Mouse (Mus musculus) megakaryocyte-erythroid progenitor cell, adult 5-6 weeks (primary cell): ENCODE results near the gene Hspb6. TPM values are rescaled to one million over a fixed set of nuclear protein-coding genes. Genes with fewer than 3 reads are reported as not detected.

Experiments
- ATAC-seq: replicated peaks from 2 replicates; pipeline ENCODE4 v1.8.0; 2016; ENCODE audit warnings: mild to moderate bottlenecking, inconsistent platforms; ENCODE audit not compliant: severe bottlenecking, poor library complexity, low FRiP score, low TSS enrichment
- total RNA-seq, 2 experiments: library from RNA; stranded (forward) in 1 of 2; stranded (reverse) in 1 of 2; fragments of 200-1000, 215-1000 nt in 1 of 2; fragments of >200 nt in 1 of 2; fragmentation: Nextera tagmentation in 1 of 2; gene quantifications; 2 replicates each; pipeline ENCODE4 v1.2.3; 2014 to 2017

Gene Hspb6
- total RNA-seq, 2 experiments from 2014 or later: 8.1 to 25.3 TPM

DNA sequence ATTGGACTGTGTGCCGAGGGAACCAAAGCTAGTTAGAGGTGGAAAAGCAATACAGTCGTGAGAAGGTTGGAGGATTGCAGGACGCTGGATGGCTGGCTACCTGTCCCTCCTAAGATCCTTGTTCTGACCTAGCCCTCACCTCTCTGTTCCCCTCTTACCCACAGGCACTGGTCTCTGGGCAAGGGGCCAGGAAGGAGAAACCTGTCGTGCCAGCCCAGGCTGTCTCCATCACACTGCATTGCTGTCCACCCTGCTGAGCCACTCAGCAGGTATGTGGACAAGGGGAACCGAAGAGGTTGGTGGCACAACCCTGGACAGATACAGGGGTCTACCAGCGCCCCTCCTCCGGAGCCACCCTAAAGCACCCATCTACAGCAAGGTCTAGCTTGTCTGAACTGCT lies 48.7 kb downstream of the Hspb6 start:
- no peak for ATAC-seq

DNA sequence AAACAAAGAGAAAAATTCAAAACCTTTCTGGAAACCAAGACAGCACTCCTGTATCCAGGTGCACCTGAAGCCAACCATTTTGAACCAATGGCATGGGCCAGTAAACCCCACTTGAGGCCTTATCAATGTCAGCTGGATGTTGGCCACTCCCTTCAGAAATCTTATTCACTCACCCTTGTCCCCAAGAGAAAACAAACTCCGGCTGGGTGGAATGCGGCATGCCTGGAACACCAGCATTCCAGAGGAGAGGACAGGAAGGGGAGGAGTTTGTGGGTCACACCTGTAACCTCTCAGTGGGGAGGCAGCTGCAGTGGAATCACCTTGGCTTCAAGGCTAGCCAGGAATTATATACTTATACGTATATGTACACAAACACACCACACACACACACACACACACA lies 50.6 kb downstream of the Hspb6 start:
- no peak for ATAC-seq

DNA sequence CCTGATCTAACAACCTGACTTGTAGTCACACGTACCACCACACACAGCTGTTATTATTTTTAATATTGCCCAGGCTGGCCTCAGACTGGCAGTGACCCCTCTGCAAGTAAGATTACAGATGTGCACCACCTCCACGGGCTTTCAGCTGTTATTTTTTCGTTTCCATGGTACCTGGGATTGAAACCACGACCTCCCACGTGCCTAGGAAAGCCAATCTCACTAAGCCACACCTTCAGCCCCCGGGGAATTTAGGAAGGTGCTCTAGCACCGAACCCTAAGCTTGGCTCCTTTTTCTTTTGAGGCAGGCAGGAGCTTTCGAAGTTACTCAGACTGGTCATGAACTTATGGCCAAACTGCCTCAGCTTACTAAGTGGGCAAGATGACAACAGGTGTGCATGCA lies 52.4 kb downstream of the Hspb6 start:
- no peak for ATAC-seq

DNA sequence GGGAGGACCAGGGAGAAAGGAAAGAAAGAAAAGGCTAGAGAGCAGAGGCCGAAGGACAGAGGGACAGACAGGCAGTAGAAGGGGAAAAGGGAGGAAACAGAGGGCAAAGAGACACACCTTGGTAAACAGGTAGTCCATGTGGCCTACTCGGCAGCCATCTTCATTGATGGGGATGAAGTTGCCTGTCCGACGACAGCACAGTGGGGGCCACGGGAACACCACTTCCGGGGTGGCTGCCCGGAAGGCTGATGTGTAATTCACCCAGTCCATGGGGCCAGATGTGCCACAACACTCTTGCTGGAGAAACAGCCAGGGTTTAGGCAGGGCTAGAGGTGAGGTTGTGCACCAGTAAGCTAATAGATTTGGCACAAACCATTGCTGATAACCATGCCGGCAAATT lies 53.0 kb downstream of the Hspb6 start:
- no peak for ATAC-seq

Other genes starting within 250 kb of the Hspb6 start
Only the 30 nearest of the 34 such genes appear.
- gene Sdhaf1, start 228.3 kb upstream of the Hspb6 start, total RNA-seq (2014; fragmentation: Nextera tagmentation): 7.3 and 9.2 TPM in 2 replicates
- gene Sdhaf1, start 228.3 kb upstream of the Hspb6 start, total RNA-seq (2017): 7.9 and 8.9 TPM in 2 replicates
- gene Lrfn3, start 189.4 kb upstream of the Hspb6 start, total RNA-seq (2014; fragmentation: Nextera tagmentation): not detected in 2 replicates
- gene Lrfn3, start 189.4 kb upstream of the Hspb6 start, total RNA-seq (2017): not detected in 2 replicates
- 19.3 TPM in 1 of 2 replicates, not detected in the other for gene Tyrobp, start 138.4 kb upstream of the Hspb6 start, total RNA-seq (2014; fragmentation: Nextera tagmentation)
- 5.1 and 26.6 TPM in 2 replicates for gene Tyrobp, start 138.4 kb upstream of the Hspb6 start, total RNA-seq (2017)
- gene Hcst, start 132.3 kb upstream of the Hspb6 start, total RNA-seq (2014; fragmentation: Nextera tagmentation): 4.3 and 4.4 TPM in 2 replicates
- gene Hcst, start 132.3 kb upstream of the Hspb6 start, total RNA-seq (2017): 3.3 TPM in 1 of 2 replicates, not detected in the other
- gene Nfkbid, start 130.4 kb upstream of the Hspb6 start, total RNA-seq (2014; fragmentation: Nextera tagmentation): 0.89 and 9.0 TPM in 2 replicates
- 0.80 and 3.1 TPM in 2 replicates for gene Nfkbid, start 130.4 kb upstream of the Hspb6 start, total RNA-seq (2017)
- gene Aplp1, start 106.6 kb upstream of the Hspb6 start, total RNA-seq (2014; fragmentation: Nextera tagmentation): not detected in 2 replicates
- not detected in 2 replicates for gene Aplp1, start 106.6 kb upstream of the Hspb6 start, total RNA-seq (2017)
- not detected in 2 replicates for gene Kirrel2, start 94.5 kb upstream of the Hspb6 start, total RNA-seq (2014; fragmentation: Nextera tagmentation)
- not detected in 2 replicates for gene Kirrel2, start 94.5 kb upstream of the Hspb6 start, total RNA-seq (2017)
- gene Nphs1, start 93.9 kb upstream of the Hspb6 start, total RNA-seq (2014; fragmentation: Nextera tagmentation): 1.7 TPM in 1 of 2 replicates, not detected in the other
- 1.9 TPM in 1 of 2 replicates, not detected in the other for gene Nphs1, start 93.9 kb upstream of the Hspb6 start, total RNA-seq (2017)
- not detected in 2 replicates for gene Prodh2, start 58.6 kb upstream of the Hspb6 start, total RNA-seq (2014; fragmentation: Nextera tagmentation)
- not detected in 2 replicates for gene Prodh2, start 58.6 kb upstream of the Hspb6 start, total RNA-seq (2017)
- 32.6 and 47.6 TPM in 2 replicates for gene Arhgap33, start 17.1 kb upstream of the Hspb6 start, total RNA-seq (2014; fragmentation: Nextera tagmentation)
- 4.6 and 15.1 TPM in 2 replicates for gene Arhgap33, start 17.1 kb upstream of the Hspb6 start, total RNA-seq (2017)
- 16.2 and 17.9 TPM in 2 replicates for gene Proser3, start 121 bp downstream of the Hspb6 start, total RNA-seq (2014; fragmentation: Nextera tagmentation)
- 3.5 and 5.3 TPM in 2 replicates for gene Proser3, start 121 bp downstream of the Hspb6 start, total RNA-seq (2017)
- gene Lin37, start 7.7 kb downstream of the Hspb6 start, total RNA-seq (2014; fragmentation: Nextera tagmentation): 45.8 and 61.6 TPM in 2 replicates
- gene Lin37, start 7.7 kb downstream of the Hspb6 start, total RNA-seq (2017): 13.8 and 28.6 TPM in 2 replicates
- 29.4 and 34.6 TPM in 2 replicates for gene U2af1l4, start 11.1 kb downstream of the Hspb6 start, total RNA-seq (2014; fragmentation: Nextera tagmentation)
- 79.6 and 83.0 TPM in 2 replicates for gene U2af1l4, start 11.1 kb downstream of the Hspb6 start, total RNA-seq (2017)
- 5.3 and 14.0 TPM in 2 replicates for gene Gm49396, start 11.2 kb downstream of the Hspb6 start, total RNA-seq (2014; fragmentation: Nextera tagmentation)
- 1.5 and 7.0 TPM in 2 replicates for gene Gm49396, start 11.2 kb downstream of the Hspb6 start, total RNA-seq (2017)
- 150 and 174 TPM in 2 replicates for gene Psenen, start 11.4 kb downstream of the Hspb6 start, total RNA-seq (2014; fragmentation: Nextera tagmentation)
- gene Psenen, start 11.4 kb downstream of the Hspb6 start, total RNA-seq (2017): 99.1 and 117 TPM in 2 replicates
- 3.7 and 11.3 TPM in 2 replicates for gene Igflr1, start 13.2 kb downstream of the Hspb6 start, total RNA-seq (2014; fragmentation: Nextera tagmentation)
- gene Igflr1, start 13.2 kb downstream of the Hspb6 start, total RNA-seq (2017): not detected in 2 replicates
- 105 and 115 TPM in 2 replicates for gene Kmt2b, start 36.5 kb downstream of the Hspb6 start, total RNA-seq (2014; fragmentation: Nextera tagmentation)
- gene Kmt2b, start 36.5 kb downstream of the Hspb6 start, total RNA-seq (2017): 17.0 and 17.3 TPM in 2 replicates
- not detected in 2 replicates for gene Zbtb32, start 46.7 kb downstream of the Hspb6 start, total RNA-seq (2014; fragmentation: Nextera tagmentation)
- gene Zbtb32, start 46.7 kb downstream of the Hspb6 start, total RNA-seq (2017): not detected in 2 replicates
- 0.83 TPM in 1 of 2 replicates, not detected in the other for gene Upk1a, start 60.7 kb downstream of the Hspb6 start, total RNA-seq (2014; fragmentation: Nextera tagmentation)
- gene Upk1a, start 60.7 kb downstream of the Hspb6 start, total RNA-seq (2017): 0.99 TPM in 1 of 2 replicates, not detected in the other
- gene Cox6b1, start 74.0 kb downstream of the Hspb6 start, total RNA-seq (2014; fragmentation: Nextera tagmentation): 569 and 755 TPM in 2 replicates
- gene Cox6b1, start 74.0 kb downstream of the Hspb6 start, total RNA-seq (2017): 427 and 665 TPM in 2 replicates
- gene Etv2, start 83.7 kb downstream of the Hspb6 start, total RNA-seq (2014; fragmentation: Nextera tagmentation): not detected in 2 replicates
- gene Etv2, start 83.7 kb downstream of the Hspb6 start, total RNA-seq (2017): not detected in 2 replicates
- 48.3 and 48.6 TPM in 2 replicates for gene Rbm42, start 98.1 kb downstream of the Hspb6 start, total RNA-seq (2014; fragmentation: Nextera tagmentation)
- gene Rbm42, start 98.1 kb downstream of the Hspb6 start, total RNA-seq (2017): 29.1 and 53.0 TPM in 2 replicates
- gene Haus5, start 112.8 kb downstream of the Hspb6 start, total RNA-seq (2014; fragmentation: Nextera tagmentation): 32.4 and 43.6 TPM in 2 replicates
- 17.4 and 24.7 TPM in 2 replicates for gene Haus5, start 112.8 kb downstream of the Hspb6 start, total RNA-seq (2017)
- not detected in 2 replicates for gene Pmis2, start 119.4 kb downstream of the Hspb6 start, total RNA-seq (2014; fragmentation: Nextera tagmentation)
- gene Pmis2, start 119.4 kb downstream of the Hspb6 start, total RNA-seq (2017): not detected in 2 replicates
- gene 2200002J24Rik, start 146.7 kb downstream of the Hspb6 start, total RNA-seq (2014; fragmentation: Nextera tagmentation): not detected in 2 replicates
- gene 2200002J24Rik, start 146.7 kb downstream of the Hspb6 start, total RNA-seq (2017): not detected in 2 replicates
- gene Atp4a, start 160.0 kb downstream of the Hspb6 start, total RNA-seq (2014; fragmentation: Nextera tagmentation): 11.2 and 16.0 TPM in 2 replicates
- 1.4 and 2.9 TPM in 2 replicates for gene Atp4a, start 160.0 kb downstream of the Hspb6 start, total RNA-seq (2017)
- 285 and 294 TPM in 2 replicates for gene Tmem147, start 177.4 kb downstream of the Hspb6 start, total RNA-seq (2014; fragmentation: Nextera tagmentation)
- 59.7 and 85.5 TPM in 2 replicates for gene Tmem147, start 177.4 kb downstream of the Hspb6 start, total RNA-seq (2017)
- gene Gapdhs, start 191.5 kb downstream of the Hspb6 start, total RNA-seq (2014; fragmentation: Nextera tagmentation): not detected in 2 replicates
- gene Gapdhs, start 191.5 kb downstream of the Hspb6 start, total RNA-seq (2017): not detected in 2 replicates
- 3.3 and 4.5 TPM in 2 replicates for gene Sbsn, start 199.3 kb downstream of the Hspb6 start, total RNA-seq (2014; fragmentation: Nextera tagmentation)
- 2.7 and 11.6 TPM in 2 replicates for gene Sbsn, start 199.3 kb downstream of the Hspb6 start, total RNA-seq (2017)
- not detected in 2 replicates for gene Dmkn, start 211.6 kb downstream of the Hspb6 start, total RNA-seq (2014; fragmentation: Nextera tagmentation)
- not detected in 2 replicates for gene Dmkn, start 211.6 kb downstream of the Hspb6 start, total RNA-seq (2017)